Mouse (Mus musculus): ENCODE measurements around the gene Muc13.

Muc13 gene

GRCm38 (mm10) chr16:33770778-33771454 lies 22.9 kb upstream of the Muc13 start:
- DNase-seq, result no peak

GRCm38 (mm10) chr16:33772809-33773208 lies 21.0 kb upstream of the Muc13 start:
- peak; percentile 32 for DNase-seq

- no peak for DNase-seq
Measured at GRCm38 (mm10) chr16:33774972-33775371, 18.9 kb upstream of the Muc13 start.

GRCm38 (mm10) chr16:33775733-33776335 lies 18.0 kb upstream of the Muc13 start:
- DNase-seq, result no peak

GRCm38 (mm10) chr16:33776766-33777529 lies 16.9 kb upstream of the Muc13 start:
- no peak for DNase-seq

GRCm38 (mm10) chr16:33777607-33778006 lies 16.2 kb upstream of the Muc13 start:
- no peak for DNase-seq

- DNase-seq, result peak; percentile 23
Measured at GRCm38 (mm10) chr16:33781789-33782728, 11.8 kb upstream of the Muc13 start.

- DNase-seq, result no peak
Measured at GRCm38 (mm10) chr16:33782729-33783091, 11.1 kb upstream of the Muc13 start.

- no peak for DNase-seq
Measured at GRCm38 (mm10) chr16:33784547-33784946, 9.3 kb upstream of the Muc13 start.

GRCm38 (mm10) chr16:33785092-33785704 lies 8.6 kb upstream of the Muc13 start:
- no peak for DNase-seq

- DNase-seq, result peak; percentile 29
Measured at GRCm38 (mm10) chr16:33786657-33787390, 7.0 kb upstream of the Muc13 start.

- no peak for DNase-seq
Measured at GRCm38 (mm10) chr16:33795106-33795505, 1.3 kb downstream of the Muc13 start.

- no peak for DNase-seq
Measured at GRCm38 (mm10) chr16:33795887-33796286, 2.0 kb downstream of the Muc13 start.

GRCm38 (mm10) chr16:33796756-33797155 lies 2.9 kb downstream of the Muc13 start:
- no peak for DNase-seq

- DNase-seq, result peak; percentile 47
Measured at GRCm38 (mm10) chr16:33797860-33798259, 4.0 kb downstream of the Muc13 start.

GRCm38 (mm10) chr16:33810002-33810401 lies 16.2 kb downstream of the Muc13 start:
- no peak for DNase-seq

- DNase-seq, result no peak
Measured at GRCm38 (mm10) chr16:33818413-33819165, 24.8 kb downstream of the Muc13 start.

GRCm38 (mm10) chr16:33820269-33821178 lies 26.7 kb downstream of the Muc13 start:
- DNase-seq, result peak; percentile 74

- no peak for DNase-seq
Measured at GRCm38 (mm10) chr16:33824603-33825002, 30.8 kb downstream of the Muc13 start.

- no peak for DNase-seq
Measured at GRCm38 (mm10) chr16:33828496-33828895, 34.7 kb downstream of the Muc13 start.
